Mouse (Mus musculus) monocyte, adult 2 months (primary cell): Measurements from ENCODE around the gene Hoxa5.

Source experiments
- DNase-seq, 2 experiments: peaks; one replicate each; pipeline ENCODE4 v3.0.0; 2022; ENCODE audit warnings: low spot score in 2 of 2, low read depth in 1 of 2

Hoxa5 gene

DNA sequence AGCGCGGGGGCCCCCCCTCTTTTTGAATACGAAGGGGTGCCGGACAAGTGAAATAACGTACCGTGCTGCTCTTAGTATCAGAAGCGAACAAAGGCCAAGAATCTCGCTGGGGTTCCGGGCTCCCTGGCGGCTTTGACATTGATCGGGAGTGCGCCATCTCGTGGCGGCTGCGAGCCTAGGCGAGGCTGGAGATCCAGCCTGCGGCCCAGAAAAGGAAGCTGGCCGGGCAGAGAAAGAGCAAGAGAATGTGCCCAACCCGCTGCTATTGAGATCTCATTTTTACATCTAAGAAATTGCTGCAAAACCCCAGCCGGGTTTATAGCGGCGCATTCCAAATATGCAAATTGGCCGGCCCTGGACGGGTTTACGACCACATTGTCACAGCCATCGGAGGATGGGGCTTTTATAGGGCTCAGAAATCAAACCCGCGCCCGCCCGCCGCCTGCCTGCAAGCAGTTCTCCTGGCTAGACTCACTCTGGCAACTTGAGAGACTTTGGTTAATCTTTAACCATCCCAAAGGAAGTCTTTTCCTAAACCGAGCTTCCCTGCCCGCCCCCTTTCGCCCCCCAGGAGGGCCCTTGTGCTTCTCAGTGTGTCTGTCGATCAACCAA, 36.1 kb upstream of the Hoxa5 start, which contains the start of gene Hoxa10:
Gene Hoxa10, minus strand, starts transcription at position 466 of the 612 bp plus-strand sequence.
- DNase-seq: peak; percentile 52 to 75

DNA sequence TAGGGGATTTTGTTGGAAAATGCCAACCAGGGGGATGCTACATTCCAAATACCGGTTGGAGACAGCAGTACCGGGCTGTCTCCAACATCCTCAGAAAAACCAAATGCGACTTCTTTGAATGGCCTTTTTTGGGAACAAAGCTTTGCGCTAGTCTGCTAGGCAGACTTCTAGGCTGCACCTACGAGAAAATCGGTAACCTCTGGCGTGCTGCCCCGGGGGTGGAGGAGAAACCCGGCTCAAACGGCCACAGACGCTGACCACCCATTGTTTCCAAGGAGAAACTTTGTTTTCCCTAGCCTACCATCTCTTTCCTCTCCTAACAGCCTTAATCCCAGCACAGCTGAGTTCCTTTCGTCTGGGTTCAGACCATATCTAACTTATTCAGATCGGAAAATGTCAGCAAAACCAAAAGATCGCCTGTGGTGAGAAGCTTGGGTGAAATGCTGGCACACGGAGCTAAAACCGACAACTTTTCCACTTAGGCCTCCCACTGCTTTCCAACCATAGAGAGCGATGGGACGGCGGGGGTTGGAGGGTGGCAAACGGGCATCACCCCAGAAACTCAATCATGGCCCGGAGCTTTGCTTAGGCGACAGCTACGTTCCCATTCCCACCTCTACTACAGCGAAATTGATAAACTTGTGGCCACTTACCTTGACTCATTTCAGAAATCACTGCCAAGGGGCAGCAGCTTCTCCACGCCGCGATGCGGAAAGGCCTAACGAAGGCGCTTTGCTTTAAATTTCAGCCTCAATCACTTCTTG, 35.4 kb upstream of the Hoxa5 start:
- no peak for DNase-seq

DNA sequence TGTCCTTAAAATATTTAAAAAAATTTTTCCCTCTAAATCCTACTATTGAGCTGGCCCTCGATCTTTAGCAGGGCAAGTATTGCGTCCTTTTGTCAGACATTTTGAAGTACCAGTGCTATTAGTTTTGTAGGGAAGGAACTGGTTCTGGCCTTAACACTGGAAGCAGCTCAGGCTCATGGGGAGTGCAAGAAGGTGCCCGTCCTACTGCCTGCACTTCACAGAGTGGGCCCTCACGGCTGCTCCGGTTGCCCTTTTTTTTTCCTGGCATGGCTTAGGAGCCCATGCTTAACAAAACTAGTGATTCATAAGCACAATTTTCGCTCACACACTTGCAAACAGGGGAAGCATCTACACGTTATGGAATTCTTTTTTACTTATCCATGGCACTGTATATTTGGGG, 34.6 kb upstream of the Hoxa5 start:
- no peak for DNase-seq

DNA sequence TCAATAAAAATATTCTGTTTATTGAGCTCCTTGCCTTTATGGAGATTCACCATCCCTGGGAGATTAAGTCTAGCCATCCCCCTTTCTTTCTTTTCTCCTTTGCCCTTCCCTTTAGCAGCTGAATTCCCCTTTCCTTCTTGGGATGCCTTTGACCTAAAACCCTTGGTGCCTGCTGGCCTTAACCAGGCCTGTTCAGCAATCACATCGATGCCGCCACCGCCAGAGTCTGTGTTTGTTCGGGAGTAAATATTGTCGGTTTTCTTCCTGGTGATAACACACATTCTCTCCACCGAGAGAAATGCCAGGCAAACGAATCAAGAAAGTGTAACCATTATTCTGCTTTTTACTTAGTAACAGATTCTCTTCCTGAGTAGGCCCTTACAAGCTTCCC, 33.8 kb upstream of the Hoxa5 start:
- no peak for DNase-seq

DNA sequence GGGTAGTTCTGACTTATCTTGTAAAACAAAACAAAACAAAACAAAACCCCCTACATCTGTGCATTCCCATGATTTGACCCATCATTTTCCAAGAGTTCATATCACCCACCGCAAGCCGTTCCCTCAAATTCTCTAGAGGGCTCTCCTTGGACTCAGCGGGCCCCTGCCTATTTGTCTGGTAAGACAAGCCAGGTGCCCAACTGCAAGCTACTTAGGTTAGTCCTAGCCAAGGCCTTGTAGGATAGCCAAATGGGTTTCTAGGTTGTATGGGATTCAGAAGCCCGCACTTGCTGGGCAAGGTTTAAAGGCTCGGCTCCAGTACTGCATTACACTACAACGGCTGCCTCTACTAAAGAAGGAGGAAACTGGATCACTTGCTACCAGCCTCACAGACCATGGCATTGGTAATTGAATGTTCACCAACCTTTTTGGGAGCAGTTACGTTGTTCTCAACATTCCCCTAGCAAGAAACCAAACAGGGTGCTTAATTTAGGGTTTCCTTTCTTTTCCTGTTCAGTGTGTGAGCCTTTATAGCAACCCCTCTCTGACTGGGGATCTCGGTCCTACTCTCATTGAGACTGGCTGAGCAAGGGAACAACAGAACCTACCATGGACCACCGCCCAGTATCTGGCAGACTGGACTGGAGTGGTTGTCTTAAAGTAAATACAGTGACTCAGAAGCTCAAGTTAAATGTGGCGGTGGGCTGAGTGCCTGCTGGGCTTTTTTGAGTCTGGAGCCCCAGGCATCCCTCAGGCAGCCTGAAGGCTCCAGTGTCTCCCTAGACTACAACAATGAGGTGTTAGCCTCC, 33.2 kb upstream of the Hoxa5 start:
- no peak for DNase-seq

DNA sequence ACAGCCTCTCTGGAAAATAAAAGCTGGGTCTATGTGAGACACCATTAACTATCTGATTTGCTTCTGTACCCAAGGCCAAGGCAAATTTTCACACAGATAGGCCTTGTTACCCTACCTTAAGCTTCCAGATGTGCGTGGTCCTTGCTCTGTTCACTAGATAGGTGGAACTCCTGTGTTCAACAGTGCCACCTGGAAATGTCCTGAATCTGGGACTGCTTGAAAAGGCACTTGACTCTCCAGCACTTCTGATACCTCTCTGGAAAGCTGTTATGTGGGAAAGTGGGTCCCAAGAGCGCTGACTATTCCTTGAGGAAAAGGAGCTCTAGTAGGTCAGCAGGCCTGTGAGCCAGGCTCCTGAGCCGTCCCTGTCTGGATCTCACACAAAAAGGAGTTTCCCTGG, 32.4 kb upstream of the Hoxa5 start:
- no peak for DNase-seq

DNA sequence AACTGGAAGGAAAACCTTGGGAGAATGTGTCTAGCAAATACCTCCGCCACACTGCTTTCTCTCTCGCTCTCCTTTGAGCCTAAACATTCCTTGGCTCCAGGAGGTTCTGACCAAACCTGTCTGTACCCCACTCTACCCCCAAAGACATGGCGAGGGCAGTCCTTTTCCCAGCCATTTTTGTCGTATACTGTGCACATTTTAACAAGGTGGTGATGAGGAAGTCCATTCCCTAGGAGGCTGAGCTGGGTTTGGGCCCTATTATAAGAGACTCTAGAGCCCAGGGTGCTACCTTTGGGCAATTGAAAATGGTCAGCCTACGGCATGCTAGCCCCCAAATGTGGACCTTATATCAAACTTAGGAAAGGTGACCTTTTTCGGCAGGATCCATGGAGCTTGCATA, 31.5 kb upstream of the Hoxa5 start:
- no peak for DNase-seq

DNA sequence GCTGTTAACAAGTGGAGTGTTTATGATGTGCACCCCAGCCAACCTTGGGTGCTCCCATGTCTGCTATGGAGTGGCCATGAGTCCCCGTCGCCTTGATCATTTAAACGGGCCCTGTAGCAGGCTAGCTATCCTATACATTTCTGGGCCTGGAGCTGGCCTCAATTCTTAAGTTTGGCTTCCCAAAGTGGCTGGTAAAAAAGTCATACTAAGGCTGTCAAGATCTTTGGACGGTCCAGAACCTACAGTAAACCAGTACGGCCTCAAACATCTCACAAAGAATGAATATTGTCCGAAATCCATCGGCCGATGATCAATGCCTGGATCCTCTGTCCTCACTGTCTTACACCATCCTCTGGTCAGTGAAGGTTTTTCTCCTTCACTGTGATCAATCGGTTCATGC, 30.9 kb upstream of the Hoxa5 start:
- no peak for DNase-seq

DNA sequence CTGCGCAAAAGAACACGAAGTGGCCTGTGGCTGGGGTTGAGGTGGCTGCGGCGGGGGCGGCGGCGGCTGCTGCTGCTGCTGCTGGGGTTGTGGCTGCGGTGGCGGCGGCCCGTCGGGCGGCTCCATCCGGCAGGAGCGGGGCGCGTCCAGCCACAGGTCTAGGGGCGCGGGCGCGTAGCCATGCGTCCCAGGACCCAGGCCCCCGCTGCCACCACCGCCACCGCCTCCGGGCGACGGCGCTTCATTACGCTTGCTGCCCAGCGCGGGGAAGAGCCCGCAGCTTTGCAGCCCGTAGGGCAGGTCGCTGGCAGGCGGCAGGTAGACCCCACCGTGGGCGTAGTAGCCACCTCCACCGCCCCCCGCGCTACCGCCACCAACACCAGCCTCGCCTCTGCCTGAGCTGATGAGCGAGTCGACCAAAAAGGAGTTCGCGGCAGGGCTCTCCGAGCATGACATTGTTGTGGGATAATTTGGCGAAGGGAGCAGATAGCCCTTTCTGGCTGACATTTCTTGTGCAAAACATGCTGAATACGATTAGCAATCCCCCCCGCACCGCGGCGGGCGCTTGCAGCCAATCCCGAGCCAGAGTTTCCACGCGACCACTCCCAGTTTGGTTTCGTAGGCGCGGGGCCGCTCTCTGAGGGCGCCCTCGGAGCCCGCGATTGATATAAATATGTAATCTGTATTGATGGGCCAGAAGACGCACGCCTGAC, 30.2 kb upstream of the Hoxa5 start:
- DNase-seq: no peak

DNA sequence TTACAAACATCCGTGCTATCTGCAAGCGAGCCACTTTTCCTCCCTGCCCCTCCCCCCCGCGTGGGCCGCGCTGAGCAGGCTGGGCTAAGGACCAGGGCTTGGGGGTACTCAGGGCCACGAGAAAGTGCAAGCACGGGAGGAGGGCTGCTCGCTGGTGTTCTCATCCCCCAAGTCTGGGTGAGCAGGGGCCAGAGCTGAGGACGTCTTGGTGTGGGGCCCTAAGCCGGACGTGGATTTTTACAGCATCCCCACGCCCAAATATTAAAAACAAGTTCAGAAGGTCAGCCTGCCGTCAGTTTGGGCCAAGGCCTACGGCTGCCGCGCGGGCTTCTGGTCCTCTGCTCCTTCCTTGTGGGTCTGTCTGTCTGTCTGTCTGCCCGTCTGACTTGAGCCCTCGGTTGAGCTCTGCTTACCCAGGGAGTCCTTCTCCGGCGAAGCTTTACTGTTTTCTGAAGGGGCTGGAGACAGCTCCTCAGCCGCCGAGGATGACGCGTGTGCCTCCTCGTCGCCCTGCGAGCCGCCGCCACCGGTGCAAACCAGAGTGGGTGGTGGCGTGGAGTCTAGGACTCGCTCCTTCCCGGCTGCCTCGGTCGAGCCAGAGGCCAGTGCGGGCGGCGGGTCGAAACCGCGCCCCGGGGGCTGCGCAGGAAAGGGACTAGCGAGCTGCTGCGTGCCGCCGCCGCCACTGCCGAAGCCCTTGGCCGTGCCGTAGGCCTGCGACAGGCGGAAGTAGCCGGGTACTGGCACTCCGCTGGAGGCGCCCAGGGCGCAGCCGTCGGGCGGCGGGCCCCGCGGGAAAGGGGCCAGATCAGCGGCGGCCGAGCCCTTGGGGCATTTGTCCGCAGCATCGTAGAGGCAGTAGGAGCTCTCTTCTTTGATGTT, 29.4 kb upstream of the Hoxa5 start:
- DNase-seq: no peak

DNA sequence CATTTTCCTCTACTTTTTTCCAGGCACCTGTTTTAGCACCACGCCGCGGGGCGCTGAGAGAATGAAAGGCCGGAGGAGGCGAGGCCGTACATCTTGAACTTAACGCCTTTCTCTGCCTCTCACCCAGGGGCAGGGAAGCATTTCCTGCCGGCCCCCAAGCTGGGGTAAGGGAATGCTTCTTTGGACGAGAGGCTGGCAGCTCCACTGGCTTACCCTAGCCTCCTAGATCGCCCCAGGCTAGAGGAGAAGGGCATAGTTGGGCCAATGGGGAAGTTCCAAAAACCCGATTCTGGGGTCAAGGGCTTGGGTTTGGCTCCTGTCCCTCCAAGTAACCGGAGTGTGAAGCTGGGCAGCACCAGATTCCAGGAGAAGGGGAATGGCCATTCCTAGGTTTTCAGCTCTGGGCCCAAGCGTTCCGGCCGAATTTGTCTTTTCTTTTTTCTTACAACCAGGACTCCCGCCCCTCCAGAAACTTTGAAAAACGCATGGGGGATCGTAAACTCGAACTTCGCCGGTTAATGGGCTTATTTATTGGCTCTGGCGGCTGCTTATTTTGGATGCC, 28.7 kb upstream of the Hoxa5 start:
- no peak for DNase-seq

DNA sequence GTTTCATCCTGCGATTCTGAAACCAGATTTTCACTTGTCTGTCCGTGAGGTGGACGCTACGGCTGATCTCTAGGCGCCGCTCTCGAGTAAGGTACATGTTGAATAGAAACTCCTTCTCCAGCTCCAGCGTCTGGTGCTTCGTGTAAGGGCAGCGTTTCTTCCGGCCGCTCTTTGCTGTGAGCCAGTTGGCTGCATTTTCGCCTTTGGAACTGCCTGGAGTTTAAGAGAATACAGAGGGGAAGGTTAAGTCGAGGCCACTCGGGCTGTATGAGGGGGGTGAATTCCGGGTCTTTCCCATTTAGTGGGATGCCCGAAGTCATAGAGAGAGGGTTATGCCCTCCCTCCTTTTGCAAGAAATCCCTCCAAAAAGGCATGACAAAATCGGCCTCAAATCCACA, 28.2 kb upstream of the Hoxa5 start:
- DNase-seq: no peak

DNA sequence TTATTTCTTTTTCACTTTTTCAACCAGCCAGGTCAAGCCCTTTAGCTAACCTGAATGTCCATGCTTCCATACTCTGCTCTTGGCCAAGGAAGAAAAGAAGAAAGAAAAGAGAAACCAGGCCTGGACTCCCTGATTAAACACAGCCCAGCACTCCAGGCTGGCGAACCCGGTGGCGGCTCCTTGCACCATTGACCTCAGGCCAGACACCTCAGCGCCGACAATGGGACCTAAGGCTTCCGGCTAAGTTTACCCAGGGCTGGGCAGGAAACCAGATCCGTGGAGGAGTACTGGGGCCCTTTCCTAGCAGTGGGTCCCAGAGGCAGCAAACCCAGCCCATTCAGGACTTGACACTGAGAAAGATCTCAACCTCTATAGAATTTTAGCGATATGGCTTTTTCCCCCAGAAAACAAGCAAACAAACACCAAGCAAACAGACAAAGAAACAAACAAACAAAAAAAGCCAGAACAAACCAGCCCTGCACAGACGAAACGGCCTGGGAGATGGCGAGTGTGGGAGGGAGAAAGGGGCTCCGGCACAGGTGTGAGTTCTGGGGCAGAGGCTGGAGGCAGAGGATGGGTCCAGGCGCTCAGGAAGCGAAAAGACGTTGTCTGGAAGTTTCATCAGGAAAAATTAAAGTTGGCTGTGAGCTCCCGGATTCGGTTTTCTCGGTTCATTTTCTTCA, 27.6 kb upstream of the Hoxa5 start:
- no peak for DNase-seq

DNA sequence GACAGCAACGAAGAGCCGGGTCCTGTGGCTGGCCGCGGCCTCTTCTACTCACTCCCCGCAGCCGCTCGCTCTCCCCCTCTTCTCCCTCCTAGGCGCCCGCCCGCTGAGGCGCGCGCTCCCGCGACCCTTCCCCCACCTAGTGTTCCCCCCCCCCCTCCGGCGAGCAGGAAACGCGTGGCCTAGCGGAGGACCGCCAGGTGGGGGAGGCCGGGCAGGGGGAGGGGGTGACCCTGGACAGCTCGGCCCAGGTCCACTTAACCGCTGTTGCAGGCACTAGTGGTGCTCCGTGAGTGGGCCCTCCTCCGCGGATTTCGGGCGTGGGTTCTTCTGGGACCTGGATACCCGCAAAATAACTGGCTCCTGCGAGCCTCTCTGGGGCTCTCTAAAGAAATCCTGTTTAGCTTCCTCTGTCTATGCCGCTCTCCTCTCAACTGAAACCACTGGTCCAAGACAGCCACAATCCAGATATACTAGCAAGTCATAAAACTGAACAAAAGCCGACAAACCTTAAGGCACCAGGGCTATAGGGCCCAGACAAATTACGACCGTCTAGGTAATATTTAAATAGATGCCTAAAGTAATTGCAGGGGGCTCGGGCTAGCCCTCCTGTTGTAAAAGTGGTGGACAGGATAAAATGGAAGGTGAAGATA, 26.3 kb upstream of the Hoxa5 start, which contains the start of gene Hoxa9:
Gene Hoxa9, minus strand, starts transcription at position 574 of the 650 bp plus-strand sequence.
- no peak for DNase-seq

DNA sequence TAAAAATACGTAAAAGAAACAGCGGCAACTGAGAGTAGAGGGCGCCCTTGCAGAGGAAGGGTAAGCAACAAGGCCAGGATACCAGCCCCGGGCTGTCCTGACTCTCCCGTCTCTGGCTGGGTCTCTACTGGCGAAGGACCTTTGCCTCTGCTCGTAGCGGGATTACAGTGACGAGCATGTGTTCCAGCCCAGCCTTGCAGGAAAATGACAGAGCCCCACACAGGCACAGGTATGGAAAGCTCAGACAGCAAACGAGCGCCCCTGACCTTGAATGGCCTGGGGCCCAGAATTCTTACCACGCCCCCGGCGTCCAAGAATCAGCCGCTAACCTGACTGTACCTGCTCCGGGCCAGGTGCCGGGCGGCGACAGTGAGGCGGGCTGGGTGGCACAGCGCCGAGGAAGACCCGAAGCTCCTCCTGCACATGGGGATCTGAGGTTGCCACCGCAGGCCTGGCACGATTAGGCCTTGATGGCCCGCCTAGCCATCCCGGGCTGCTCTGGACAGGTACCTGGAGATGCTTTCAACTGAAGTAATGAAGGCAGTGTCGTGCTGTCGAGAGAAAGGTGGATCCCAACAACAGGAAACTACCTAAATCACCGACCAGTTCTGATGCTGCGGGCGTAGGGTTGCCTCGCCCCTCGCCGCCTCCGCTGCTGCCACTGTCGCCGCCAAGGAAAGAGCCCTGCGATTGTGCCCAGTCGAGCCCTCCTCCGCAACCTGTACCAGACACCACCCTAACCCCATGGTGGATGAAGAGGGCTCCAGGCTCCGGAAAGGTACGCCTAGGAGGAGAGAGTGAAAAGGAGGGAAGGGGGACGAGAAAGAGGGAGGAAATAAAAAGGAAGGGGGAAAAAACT, 25.4 kb upstream of the Hoxa5 start:
- DNase-seq: no peak

DNA sequence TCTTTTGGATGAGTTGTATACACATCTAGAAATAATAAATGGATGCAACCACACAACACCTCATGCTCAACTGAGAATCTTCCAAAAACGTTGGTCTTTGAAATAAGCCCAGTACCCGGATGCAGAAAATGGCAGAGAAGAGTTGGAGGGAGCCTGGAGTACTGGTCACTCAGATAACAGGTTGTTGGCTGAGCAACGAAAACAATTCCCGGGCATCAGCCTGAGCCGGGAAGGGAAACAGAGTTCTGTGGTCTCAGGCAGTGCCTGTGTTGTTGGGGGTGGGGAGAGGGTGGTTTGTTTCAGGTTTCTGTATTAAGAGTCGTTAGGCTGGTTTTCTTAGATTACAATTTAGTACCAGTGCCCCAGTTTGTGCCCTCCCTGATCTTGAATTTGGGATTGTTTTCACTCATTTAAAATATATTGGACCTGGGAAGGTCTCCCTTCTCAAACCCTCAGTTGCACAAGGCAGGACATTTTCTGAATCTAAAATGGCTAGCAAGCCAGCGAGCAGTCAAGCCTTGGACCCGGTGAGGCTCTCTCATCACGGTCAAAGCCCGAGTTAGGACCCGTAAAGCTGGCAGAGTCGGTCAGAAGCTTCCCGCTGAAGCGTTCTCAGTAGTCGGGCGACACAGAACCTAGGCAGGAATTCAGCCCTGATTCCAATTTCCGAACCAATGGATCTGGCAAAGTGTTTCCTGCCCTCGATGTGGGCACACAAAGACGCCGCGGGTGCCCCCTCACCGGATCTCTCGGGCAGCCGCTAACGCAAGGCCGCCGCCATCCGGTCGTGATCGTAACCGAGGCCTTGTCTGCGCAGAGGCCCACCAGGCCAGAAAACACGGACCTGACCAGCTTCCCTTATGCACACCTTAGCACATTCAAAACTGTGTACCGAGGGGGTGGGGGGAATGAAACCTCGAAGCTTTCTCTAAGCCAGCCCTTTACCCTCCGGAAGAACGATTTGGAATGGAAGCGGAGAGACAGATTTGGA, 24.4 kb upstream of the Hoxa5 start:
- no peak for DNase-seq
